Mouse (Mus musculus): ENCODE data around the gene Hnrnpr.

The Hnrnpr gene

DNA sequence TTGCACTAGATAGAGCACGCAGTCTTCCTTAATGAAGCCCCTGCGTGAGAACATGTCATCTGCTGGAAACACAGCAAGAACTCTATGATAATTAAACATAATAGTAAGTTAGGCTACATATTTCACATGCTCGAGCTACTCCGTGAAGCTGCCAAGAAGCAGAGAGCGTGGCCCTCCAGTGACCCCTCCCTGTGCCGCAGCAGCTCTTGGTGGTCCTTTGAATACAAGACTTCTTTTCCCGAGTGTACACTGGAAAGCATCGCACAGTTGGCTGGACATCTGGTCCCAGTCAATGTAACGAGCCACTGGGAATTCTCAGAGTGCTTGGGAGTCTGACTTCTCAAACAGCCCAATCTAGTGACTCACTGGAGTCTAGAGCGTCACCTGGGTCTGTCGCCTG is 97.1 kb downstream of the Hnrnpr start:
- DNase-seq (ENCODE audit: low spot score): no peak
